Mouse (Mus musculus): ENCODE data around the gene Krtap7-1. TPM values are rescaled to one million over a fixed set of nuclear protein-coding genes. Genes with fewer than 3 reads are reported as not detected.

Krtap7-1 gene
- polyA plus RNA-seq, 1 experiment from 2014 or later, result not detected

GRCm38 (mm10) chr16:89477679-89478314 is 30.3 kb downstream of the Krtap7-1 start:
- no peak overlapping the region for H3K4me3 ChIP-seq (ENCODE audit: low read depth, low read length)
- no peaks in the 10 kb centered on the region for H3K36me3 ChIP-seq (ENCODE audit: control insufficient read depth, insufficient read depth, low read length)
- no peak overlapping the region for H3K27ac ChIP-seq (replicated peaks; ENCODE audit: low read depth, low read length)
- H3K4me1 ChIP-seq (ENCODE audit: control insufficient read depth, insufficient read depth, low read length), result no peaks in the 10 kb centered on the region
- ATAC-seq (ENCODE audit: insufficient number of reproducible peaks, low FRiP score, low TSS enrichment, low read depth) (peak; percentile 58; the same call in 1 of the 2 replicates), DNase-seq (ENCODE audit: low spot score) (no peak)
- no peaks in the 10 kb centered on the region for H3K9me3 ChIP-seq (ENCODE audit: control insufficient read depth, low read length)
- WGBS, result 80% methylated on average over 12 of the region's 12 CpGs
- H3K9ac ChIP-seq (ENCODE audit: low read length), result no peak overlapping the region
- H3K27me3 ChIP-seq (ENCODE audit: control insufficient read depth, insufficient read depth, low read length), result no peaks in the 10 kb centered on the region
- H3K4me2 ChIP-seq (ENCODE audit: low read depth, severe bottlenecking), result no peak overlapping the region

- Histone ChIP-seq H3K9ac (ENCODE audit: low read length) (no peak overlapping the region), H3K36me3 (ENCODE audit: control insufficient read depth, insufficient read depth, low read length) (no peaks in the 10 kb centered on the region)
Observed at GRCm38 (mm10) chr16:89461189-89461588, 46.9 kb downstream of the Krtap7-1 start.

More at GRCm38 (mm10) chr16:89461189-89461588, 46.9 kb downstream of the Krtap7-1 start:
- H3K9me3 ChIP-seq (ENCODE audit: control insufficient read depth, low read length), result no peaks in the 10 kb centered on the region
- no peak overlapping the region for H3K4me3 ChIP-seq (ENCODE audit: low read depth, low read length)
- no peak overlapping the region for H3K4me2 ChIP-seq (ENCODE audit: low read depth, severe bottlenecking)
- no peak for ATAC-seq (ENCODE audit: insufficient number of reproducible peaks, low FRiP score, low TSS enrichment, low read depth)
- no peak for DNase-seq (ENCODE audit: low spot score)
- no peak overlapping the region for H3K27ac ChIP-seq (replicated peaks; ENCODE audit: low read depth, low read length)
- H3K27me3 ChIP-seq (ENCODE audit: control insufficient read depth, insufficient read depth, low read length), result no peaks in the 10 kb centered on the region
- no peaks in the 10 kb centered on the region for H3K4me1 ChIP-seq (ENCODE audit: control insufficient read depth, insufficient read depth, low read length)
- WGBS, result 83% methylated on average over 5 of the region's 5 CpGs

Other genes with a start within 250 kb of the Krtap7-1 start
- not detected in 2 replicates for gene Krtap21-1, start 104.5 kb downstream of the Krtap7-1 start, polyA plus RNA-seq (2014; fragmentation: Nextera tagmentation; extraction: Ambion mirVana)
- not detected in 2 replicates for gene Krtap6-2, start 88.2 kb downstream of the Krtap7-1 start, polyA plus RNA-seq (2014; fragmentation: Nextera tagmentation; extraction: Ambion mirVana)
- not detected in 2 replicates for gene Krtap8-1, start 20.4 kb downstream of the Krtap7-1 start, polyA plus RNA-seq (2014; fragmentation: Nextera tagmentation; extraction: Ambion mirVana)
- gene Krtap11-1, start 62.9 kb upstream of the Krtap7-1 start, polyA plus RNA-seq (2014; fragmentation: Nextera tagmentation; extraction: Ambion mirVana), result not detected in 2 replicates